Mouse (Mus musculus): Measurements from ENCODE around the gene E2f4. TPM values are rescaled to one million over a fixed set of nuclear protein-coding genes. Genes with fewer than 3 reads are reported as not detected.
A peak's percentile ranks its signal among the peaks of the same experiment; 100 is the strongest.

Gene E2f4
- polyA plus RNA-seq, 1 experiment from 2014 or later = 37.3 TPM

- no peak for ATAC-seq
- H3K4me3 ChIP-seq (ENCODE audit: low read length) = no peak overlapping the region
- H3K27me3 ChIP-seq (replicated peaks; ENCODE audit: control insufficient read depth, insufficient read depth, low read length) = no peaks in the 10 kb centered on the region
- H3K4me2 ChIP-seq (ENCODE audit: low read length) = no peak overlapping the region
- H3K9me3 ChIP-seq (ENCODE audit: control insufficient read depth, low read length) = no peaks in the 10 kb centered on the region
- H3K36me3 ChIP-seq (ENCODE audit: control insufficient read depth, insufficient read depth, low read length) = peaks cover 22% of the 10 kb centered on the region
- no peak overlapping the region for H3K27ac ChIP-seq (ENCODE audit: low read depth, low read length)
- H3K4me1 ChIP-seq (ENCODE audit: control insufficient read depth, insufficient read depth, low read depth, low read length) = peaks cover 7% of the 10 kb centered on the region
- H3K9ac ChIP-seq (ENCODE audit: low read depth, low read length) = no peak overlapping the region
- WGBS = 98% methylated on average over 9 of the region's 9 CpGs
Observed at GRCm38 (mm10) chr8:105331931-105332330, 34.5 kb downstream of the E2f4 start.

- no peak overlapping the region for H3K4me2 ChIP-seq (ENCODE audit: low read length)
- peaks cover under 1% of the 10 kb centered on the region for H3K4me1 ChIP-seq (ENCODE audit: control insufficient read depth, insufficient read depth, low read depth, low read length)
- ATAC-seq = no peak
- no peaks in the 10 kb centered on the region for H3K9me3 ChIP-seq (ENCODE audit: control insufficient read depth, low read length)
- H3K9ac ChIP-seq (ENCODE audit: low read depth, low read length) = no peak overlapping the region
- H3K27ac ChIP-seq (ENCODE audit: low read depth, low read length) = no peak overlapping the region
- peaks cover 22% of the 10 kb centered on the region for H3K36me3 ChIP-seq (ENCODE audit: control insufficient read depth, insufficient read depth, low read length)
- no peak overlapping the region for H3K4me3 ChIP-seq (ENCODE audit: low read length)
- 72% methylated on average over 2 of the region's 2 CpGs for WGBS
- no peaks in the 10 kb centered on the region for H3K27me3 ChIP-seq (replicated peaks; ENCODE audit: control insufficient read depth, insufficient read depth, low read length)
Observed at GRCm38 (mm10) chr8:105332523-105332922, 35.1 kb downstream of the E2f4 start.

- H3K27ac ChIP-seq (ENCODE audit: low read depth, low read length) = no peak overlapping the region
- peak; percentile 30 for ATAC-seq
- H3K27me3 ChIP-seq (replicated peaks; ENCODE audit: control insufficient read depth, insufficient read depth, low read length) = no peaks in the 10 kb centered on the region
- peak overlapping the region; percentile 22; the same call in 1 of the 2 replicates for H3K4me2 ChIP-seq (ENCODE audit: low read length)
- no peak overlapping the region for H3K9ac ChIP-seq (ENCODE audit: low read depth, low read length)
- H3K36me3 ChIP-seq (ENCODE audit: control insufficient read depth, insufficient read depth, low read length) = 0 out of 2 replicates have a peak, but pooled peaks cover 3% of the 10 kb centered on the region
- no peaks in the 10 kb centered on the region for H3K4me1 ChIP-seq (ENCODE audit: control insufficient read depth, insufficient read depth, low read depth, low read length)
- WGBS = 55% methylated on average over 32 of the region's 32 CpGs
- peak overlapping the region; percentile 13; the same call in 1 of the 2 replicates for H3K4me3 ChIP-seq (ENCODE audit: low read length)
- H3K9me3 ChIP-seq (ENCODE audit: control insufficient read depth, low read length) = no peaks in the 10 kb centered on the region
Observed at GRCm38 (mm10) chr8:105336373-105337130, 39.1 kb downstream of the E2f4 start.

GRCm38 (mm10) chr8:105338992-105339391 is 41.5 kb downstream of the E2f4 start:
- Histone ChIP-seq H3K27me3 (replicated peaks; ENCODE audit: control insufficient read depth, insufficient read depth, low read length) (no peaks in the 10 kb centered on the region), H3K4me2 (ENCODE audit: low read length) (no peak overlapping the region), H3K36me3 (ENCODE audit: control insufficient read depth, insufficient read depth, low read length) (no peaks in the 10 kb centered on the region), H3K27ac (ENCODE audit: low read depth, low read length) (no peak overlapping the region), H3K4me1 (ENCODE audit: control insufficient read depth, insufficient read depth, low read depth, low read length) (no peaks in the 10 kb centered on the region), H3K9ac (ENCODE audit: low read depth, low read length) (no peak overlapping the region), H3K4me3 (ENCODE audit: low read length) (no peak overlapping the region), H3K9me3 (ENCODE audit: control insufficient read depth, low read length) (no peaks in the 10 kb centered on the region)
- WGBS = 60% methylated on average over 4 of the region's 4 CpGs
- no peak for ATAC-seq

- Histone ChIP-seq H3K27me3 (replicated peaks; ENCODE audit: control insufficient read depth, insufficient read depth, low read length) (no peaks in the 10 kb centered on the region), H3K4me1 (ENCODE audit: control insufficient read depth, insufficient read depth, low read depth, low read length) (no peaks in the 10 kb centered on the region), H3K4me3 (ENCODE audit: low read length) (no peak overlapping the region), H3K9me3 (ENCODE audit: control insufficient read depth, low read length) (no peaks in the 10 kb centered on the region), H3K36me3 (ENCODE audit: control insufficient read depth, insufficient read depth, low read length) (no peaks in the 10 kb centered on the region), H3K27ac (ENCODE audit: low read depth, low read length) (no peak overlapping the region), H3K9ac (ENCODE audit: low read depth, low read length) (no peak overlapping the region), H3K4me2 (ENCODE audit: low read length) (no peak overlapping the region)
- no peak for ATAC-seq
- WGBS = 86% methylated on average over 6 of the region's 6 CpGs
Observed at GRCm38 (mm10) chr8:105339886-105340635, 42.6 kb downstream of the E2f4 start.

- H3K27me3 ChIP-seq (replicated peaks; ENCODE audit: control insufficient read depth, insufficient read depth, low read length) = no peaks in the 10 kb centered on the region
- 37% methylated on average over 8 of the region's 8 CpGs for WGBS
- no peaks in the 10 kb centered on the region for H3K9me3 ChIP-seq (ENCODE audit: control insufficient read depth, low read length)
- no peak for ATAC-seq
- no peaks in the 10 kb centered on the region for H3K36me3 ChIP-seq (ENCODE audit: control insufficient read depth, insufficient read depth, low read length)
- 0 out of 2 replicates have a peak overlapping the region, but pooled peaks have one; percentile 6 for H3K27ac ChIP-seq (ENCODE audit: low read depth, low read length)
- peaks cover 2% of the 10 kb centered on the region for H3K4me1 ChIP-seq (ENCODE audit: control insufficient read depth, insufficient read depth, low read depth, low read length)
- no peak overlapping the region for H3K4me2 ChIP-seq (ENCODE audit: low read length)
- H3K9ac ChIP-seq (ENCODE audit: low read depth, low read length) = no peak overlapping the region
- no peak overlapping the region for H3K4me3 ChIP-seq (ENCODE audit: low read length)
Observed at GRCm38 (mm10) chr8:105341399-105341798, 43.9 kb downstream of the E2f4 start.

- peaks cover 3% of the 10 kb centered on the region; the same call in 1 of the 2 replicates for H3K27me3 ChIP-seq (replicated peaks; ENCODE audit: control insufficient read depth, insufficient read depth, low read length)
- 73% methylated on average over 4 of the region's 4 CpGs for WGBS
- H3K4me3 ChIP-seq (ENCODE audit: low read length) = no peak overlapping the region
- no peaks in the 10 kb centered on the region for H3K9me3 ChIP-seq (ENCODE audit: control insufficient read depth, low read length)
- no peak overlapping the region for H3K27ac ChIP-seq (ENCODE audit: low read depth, low read length)
- no peak overlapping the region for H3K4me2 ChIP-seq (ENCODE audit: low read length)
- no peak overlapping the region for H3K9ac ChIP-seq (ENCODE audit: low read depth, low read length)
- H3K36me3 ChIP-seq (ENCODE audit: control insufficient read depth, insufficient read depth, low read length) = no peaks in the 10 kb centered on the region
- ATAC-seq = no peak
- H3K4me1 ChIP-seq (ENCODE audit: control insufficient read depth, insufficient read depth, low read depth, low read length) = peaks cover 10% of the 10 kb centered on the region
Observed at GRCm38 (mm10) chr8:105342768-105343167, 45.3 kb downstream of the E2f4 start.

- no peak for ATAC-seq
- 79% methylated on average over 8 of the region's 8 CpGs for WGBS
Observed at GRCm38 (mm10) chr8:105343791-105344574, 46.5 kb downstream of the E2f4 start.

More at GRCm38 (mm10) chr8:105343791-105344574, 46.5 kb downstream of the E2f4 start:
- Histone ChIP-seq H3K36me3 (ENCODE audit: control insufficient read depth, insufficient read depth, low read length) (no peaks in the 10 kb centered on the region), H3K4me1 (ENCODE audit: control insufficient read depth, insufficient read depth, low read depth, low read length) (peaks cover 10% of the 10 kb centered on the region), H3K4me2 (ENCODE audit: low read length) (no peak overlapping the region), H3K27me3 (replicated peaks; ENCODE audit: control insufficient read depth, insufficient read depth, low read length) (peaks cover 3% of the 10 kb centered on the region; the same call in 1 of the 2 replicates), H3K9me3 (ENCODE audit: control insufficient read depth, low read length) (no peaks in the 10 kb centered on the region), H3K9ac (ENCODE audit: low read depth, low read length) (no peak overlapping the region), H3K27ac (ENCODE audit: low read depth, low read length) (no peak overlapping the region), H3K4me3 (ENCODE audit: low read length) (no peak overlapping the region)

Data from hindbrain, embryonic 16.5 days (tissue).